Mouse (Mus musculus) central nervous system, embryonic 11.5 days (tissue): ENCODE measurements around the gene Prr18. TPM values are rescaled to one million over a fixed set of nuclear protein-coding genes. Genes with fewer than 3 reads are reported as not detected.

Experiments
- polyA plus RNA-seq: library from polyadenylated mRNA; depleted of rRNA; stranded (reverse); fragments of >200 nt; gene quantifications from 2 replicates; pipeline ENCODE4 v1.2.3, GENCODE M21; 2012; rRNA removed

The Prr18 gene
- 1.8 and 2.3 TPM in 2 replicates for polyA plus RNA-seq

GRCm38 (mm10) chr17:8337159-8337558, at the start of gene Prr18:
Gene Prr18 (plus strand): TSS chr17:8337459.

GRCm38 (mm10) chr17:8310838-8311614, 26.2 kb upstream of the Prr18 start, which contains the start of gene Sft2d1:
Gene Sft2d1 (plus strand): TSS chr17:8311102.

GRCm38 (mm10) chr17:8355692-8356091, 18.4 kb downstream of the Prr18 start, which contains the start of gene T2:
Gene T2 (plus strand): TSS chr17:8355992.

Other genes with a start within 250 kb of the Prr18 start
- 0.31 and 0.32 TPM in 2 replicates for gene Gm49673, start 189.7 kb upstream of the Prr18 start, polyA plus RNA-seq
- gene Rnaset2a, start 189.4 kb upstream of the Prr18 start, polyA plus RNA-seq: 17.1 and 24.6 TPM in 2 replicates
- gene Fgfr1op, start 172.0 kb upstream of the Prr18 start, polyA plus RNA-seq: 23.0 and 25.3 TPM in 2 replicates
- gene Ccr6, start 101.4 kb upstream of the Prr18 start, polyA plus RNA-seq: not detected in 2 replicates
- 34.3 and 79.6 TPM in 2 replicates for gene Mpc1, start 54.6 kb upstream of the Prr18 start, polyA plus RNA-seq
- 76.5 and 95.7 TPM in 2 replicates for gene Sft2d1, start 26.4 kb upstream of the Prr18 start, polyA plus RNA-seq
- gene T2, start 18.5 kb downstream of the Prr18 start, polyA plus RNA-seq: 0.61 and 1.4 TPM in 2 replicates
- 1.5 and 3.8 TPM in 2 replicates for gene T, start 97.0 kb downstream of the Prr18 start, polyA plus RNA-seq
- gene Pde10a, start 187.9 kb downstream of the Prr18 start, polyA plus RNA-seq: 7.2 and 7.4 TPM in 2 replicates
- gene Gm17087, start 229.5 kb downstream of the Prr18 start, polyA plus RNA-seq: not detected in 2 replicates